Mouse (Mus musculus): ENCODE results near the gene Gpr37l1. TPM values are rescaled to one million over a fixed set of nuclear protein-coding genes. Genes with fewer than 3 reads are reported as not detected.
"Not testable (repeated sequence)": the region's sequence is repeated elsewhere in the genome, so short reads cannot be mapped to it uniquely, and the experiment has no call there.

The Gpr37l1 gene
- polyA plus RNA-seq, 1 experiment from 2014 or later, result 0.04 TPM

GRCm38 (mm10) chr1:135198412-135198811, 30.9 kb upstream of the Gpr37l1 start:
- DNase-seq (ENCODE audit: low read depth, low spot score) (no peak), ATAC-seq (no peak)
- no peak for TF ChIP-seq CTCF (IDR thresholded peaks at IDR 0.05)
- H3K27me3 ChIP-seq, result no peaks in the 10 kb centered on the region
- CTCF ChIA-PET, result no interaction called here
- in situ Hi-C loops (cut with MboI; ENCODE audit: low pct_unique_long_range_greater_than_20kb), result no loop called here
- POLR2A ChIA-PET, result interaction anchor here (0.6 to 0.7 kb wide), 2 partner anchors 161 to 317 kb away, joined by 3 to 5 read pairs; no protein-coding TSS in a partner anchor

GRCm38 (mm10) chr1:135195907-135196440, 28.5 kb upstream of the Gpr37l1 start:
- no peak for TF ChIP-seq CTCF (IDR thresholded peaks at IDR 0.05)
- in situ Hi-C loops (cut with MboI; ENCODE audit: low pct_unique_long_range_greater_than_20kb), result no loop called here
- H3K27me3 ChIP-seq, result no peaks in the 10 kb centered on the region
- ChIA-PET POLR2A (no interaction called here), CTCF (interaction anchor here (1.2 kb wide), 1 partner anchor 23 kb away, joined by 4 read pairs; no protein-coding TSS in a partner anchor)
- DNase-seq (ENCODE audit: low read depth, low spot score) (no peak), ATAC-seq (no peak)

GRCm38 (mm10) chr1:135194335-135194734, 26.9 kb upstream of the Gpr37l1 start:
- POLR2A ChIA-PET; DNase-seq (ENCODE audit: low read depth, low spot score); in situ Hi-C loops (cut with MboI; ENCODE audit: low pct_unique_long_range_greater_than_20kb); H3K27me3 ChIP-seq; ATAC-seq: not testable (repeated sequence)
- CTCF ChIA-PET, result interaction anchor here (1.2 kb wide), 1 partner anchor 40 kb away, joined by 3 read pairs; no protein-coding TSS in a partner anchor

- ATAC-seq, result no peak
- H3K27me3 ChIP-seq, result no peaks in the 10 kb centered on the region
- ChIA-PET POLR2A (no interaction called here), CTCF (no interaction called here)
- DNase-seq (ENCODE audit: low read depth, low spot score), result no peak
- TF ChIP-seq CTCF (IDR thresholded peaks at IDR 0.05), result no peak
- in situ Hi-C loops (cut with MboI; ENCODE audit: low pct_unique_long_range_greater_than_20kb), result no loop called here
Measured at GRCm38 (mm10) chr1:135189186-135189585, 21.7 kb upstream of the Gpr37l1 start.

GRCm38 (mm10) chr1:135188197-135188596, 20.7 kb upstream of the Gpr37l1 start:
- peak; percentile 44 for ATAC-seq
- in situ Hi-C loops (cut with MboI; ENCODE audit: low pct_unique_long_range_greater_than_20kb), result no loop called here
- ChIA-PET POLR2A (no interaction called here), CTCF (no interaction called here)
- H3K27me3 ChIP-seq, result no peaks in the 10 kb centered on the region
- no peak for TF ChIP-seq CTCF (IDR thresholded peaks at IDR 0.05)
- no peak for DNase-seq (ENCODE audit: low read depth, low spot score)

GRCm38 (mm10) chr1:135187016-135187415, 19.5 kb upstream of the Gpr37l1 start:
- ATAC-seq; CTCF ChIA-PET; in situ Hi-C loops (cut with MboI; ENCODE audit: low pct_unique_long_range_greater_than_20kb): not testable (repeated sequence)

GRCm38 (mm10) chr1:135186427-135186826, 18.9 kb upstream of the Gpr37l1 start:
- no peak for TF ChIP-seq CTCF (IDR thresholded peaks at IDR 0.05)
- no peak for DNase-seq (ENCODE audit: low read depth, low spot score)
- ChIA-PET CTCF (no interaction called here), POLR2A (interaction anchor here (0.8 kb wide), 1 partner anchor 201 kb away, joined by 4 read pairs; no protein-coding TSS in a partner anchor)
- ATAC-seq, result no peak
- in situ Hi-C loops (cut with MboI; ENCODE audit: low pct_unique_long_range_greater_than_20kb), result no loop called here
- no peaks in the 10 kb centered on the region for H3K27me3 ChIP-seq

More at GRCm38 (mm10) chr1:135187016-135187415, 19.5 kb upstream of the Gpr37l1 start:
- H3K27me3 ChIP-seq; DNase-seq (ENCODE audit: low read depth, low spot score); POLR2A ChIA-PET: not testable (repeated sequence)

GRCm38 (mm10) chr1:135185936-135186335, 18.5 kb upstream of the Gpr37l1 start:
- in situ Hi-C loops (cut with MboI; ENCODE audit: low pct_unique_long_range_greater_than_20kb), result no loop called here
- ChIA-PET POLR2A (interaction anchor here (0.8 kb wide), 1 partner anchor 201 kb away, joined by 4 read pairs; no protein-coding TSS in a partner anchor), CTCF (no interaction called here)
- no peak for ATAC-seq
- TF ChIP-seq CTCF (IDR thresholded peaks at IDR 0.05), result no peak
- DNase-seq (ENCODE audit: low read depth, low spot score), result no peak
- no peaks in the 10 kb centered on the region for H3K27me3 ChIP-seq

GRCm38 (mm10) chr1:135183941-135184570, 16.6 kb upstream of the Gpr37l1 start:
- ATAC-seq, result peak; percentile 23
- no peak for DNase-seq (ENCODE audit: low read depth, low spot score)
- ChIA-PET CTCF (no interaction called here), POLR2A (no interaction called here)
- no peak for TF ChIP-seq CTCF (IDR thresholded peaks at IDR 0.05)
- in situ Hi-C loops (cut with MboI; ENCODE audit: low pct_unique_long_range_greater_than_20kb), result no loop called here
- no peaks in the 10 kb centered on the region for H3K27me3 ChIP-seq

GRCm38 (mm10) chr1:135183448-135183847, 16.0 kb upstream of the Gpr37l1 start:
- no peaks in the 10 kb centered on the region for H3K27me3 ChIP-seq
- POLR2A ChIA-PET, result no interaction called here
- TF ChIP-seq CTCF (IDR thresholded peaks at IDR 0.05), result no peak
- in situ Hi-C loops (cut with MboI; ENCODE audit: low pct_unique_long_range_greater_than_20kb), result no loop called here
- CTCF ChIA-PET, result interaction anchor here (0.9 to 1.0 kb wide), 2 partner anchors 11 to 14 kb away, joined by 3 to 4 read pairs; no protein-coding TSS in a partner anchor
- ATAC-seq, result no peak
- DNase-seq (ENCODE audit: low read depth, low spot score), result no peak

- CTCF ChIA-PET, result interaction anchor here (0.9 to 1.0 kb wide), 2 partner anchors 11 to 13 kb away, joined by 3 to 4 read pairs; no protein-coding TSS in a partner anchor
- no peaks in the 10 kb centered on the region for H3K27me3 ChIP-seq
- DNase-seq (ENCODE audit: low read depth, low spot score) (no peak), ATAC-seq (no peak)
- no peak for TF ChIP-seq CTCF (IDR thresholded peaks at IDR 0.05)
- POLR2A ChIA-PET, result interaction anchor here (0.6 kb wide), 1 partner anchor 20 kb away, joined by 3 read pairs; no protein-coding TSS in a partner anchor
- in situ Hi-C loops (cut with MboI; ENCODE audit: low pct_unique_long_range_greater_than_20kb), result no loop called here
Measured at GRCm38 (mm10) chr1:135182975-135183374, 15.5 kb upstream of the Gpr37l1 start.

All from Patski (cell line).